In genomic region chr14:30584497-30585251, GRCm38 (mm10) we compare ENCODE assay signal across 11 mouse cellular contexts. TPM values are rescaled to one million over a fixed set of nuclear protein-coding genes. Genes with fewer than 3 reads are reported as not detected.
DNase-seq lines count a peak whose midpoint lies in the region; ATAC-seq lines count a peak whose summit lies in the region.
"Had no signal": no experiment of that assay in that cellular context is flagged by ENCODE, and none has a peak within 500 bp of the region (broad histone marks: within the 10 kb centered on the region; RNA-seq: fewer than 3 reads in every experiment).

No protein-coding gene starts in this region.

- H3K4me2 ChIP-seq in forebrain, embryonic 14.5 days (ENCODE audit: low read length) = no peak overlapping the region
- H3K4me2 ChIP-seq in forebrain, embryonic 16.5 days (ENCODE audit: low read length) = no peak overlapping the region
- H3K4me2 ChIP-seq in liver, embryonic 11.5 days = peak overlapping the region; percentile 14
- 0 out of 2 replicates have a peak overlapping the region, but pooled peaks have one; percentile 10 for H3K4me2 ChIP-seq in liver, embryonic 12.5 days

- peaks cover 5% of the 10 kb centered on the region; the same call in 1 of the 2 replicates for H3K4me1 ChIP-seq in forebrain, embryonic 14.5 days (ENCODE audit: control insufficient read depth, insufficient read depth, low read length)
- H3K4me1 ChIP-seq in forebrain, embryonic 16.5 days (replicated peaks; ENCODE audit: control insufficient read depth, insufficient read depth, low read length) = peaks cover 15% of the 10 kb centered on the region
- H3K4me1 ChIP-seq in liver, embryonic 11.5 days (replicated peaks; ENCODE audit: control insufficient read depth, insufficient read depth, low read length) = peaks cover 15% of the 10 kb centered on the region
- peaks cover 27% of the 10 kb centered on the region for H3K4me1 ChIP-seq in liver, embryonic 12.5 days

- no peaks in the 10 kb centered on the region for H3K36me3 ChIP-seq in forebrain, embryonic 14.5 days (ENCODE audit: control insufficient read depth, insufficient read depth, low read length)
- no peaks in the 10 kb centered on the region for H3K36me3 ChIP-seq in forebrain, embryonic 16.5 days (ENCODE audit: control insufficient read depth, insufficient read depth)
- H3K36me3 ChIP-seq in liver, embryonic 11.5 days (ENCODE audit: control insufficient read depth, insufficient read depth, low read length) = no peaks in the 10 kb centered on the region
- H3K36me3 ChIP-seq in liver, embryonic 12.5 days = no peaks in the 10 kb centered on the region

- no peak overlapping the region for H3K4me3 ChIP-seq in forebrain, embryonic 14.5 days (ENCODE audit: low read depth, low read length)
- H3K4me3 ChIP-seq in forebrain, embryonic 16.5 days (replicated peaks; ENCODE audit: low read length) = no peak overlapping the region
- H3K4me3 ChIP-seq in liver, embryonic 11.5 days (ENCODE audit: low read depth, low read length) = no peak overlapping the region
- no peak overlapping the region for H3K4me3 ChIP-seq in liver, embryonic 12.5 days
- H3K4me3 ChIP-seq: myocyte had no signal

- H3K27ac ChIP-seq in forebrain, embryonic 14.5 days (ENCODE audit: low read depth, low read length) = no peak overlapping the region
- no peak overlapping the region for H3K27ac ChIP-seq in forebrain, embryonic 16.5 days (ENCODE audit: low read length)
- H3K27ac ChIP-seq in liver, embryonic 11.5 days (ENCODE audit: low read depth, low read length) = no peak overlapping the region
- no peak overlapping the region for H3K27ac ChIP-seq in liver, embryonic 12.5 days

- WGBS in forebrain, embryonic 14.5 days = 42% methylated on average over 19 of the region's 19 CpGs
- WGBS in forebrain, embryonic 16.5 days = 41% methylated on average over 19 of the region's 19 CpGs
- 43% methylated on average over 19 of the region's 19 CpGs for WGBS in liver, embryonic 11.5 days
- WGBS in liver, embryonic 12.5 days (ENCODE audit: insufficient replicate concordance) = 43% methylated on average over 19 of the region's 19 CpGs

- DNase-seq in forebrain, embryonic 14.5 days (ENCODE audit: low spot score) = no peak
- no peak for DNase-seq in liver, embryonic 11.5 days (ENCODE audit: low spot score)
- DNase-seq in liver = no peak
- peak; percentile 73 for DNase-seq in R1 (ENCODE audit: low read depth, low spot score)
- no peak for DNase-seq in gastrocnemius, adult 18-20 months (ENCODE audit: low spot score)
- no peak for DNase-seq in cerebellum, adult 11 months
- DNase-seq: adrenal gland, postnatal 10 days; cerebellum, adult 9-10 months had no signal

- H3K27me3 ChIP-seq in forebrain, embryonic 14.5 days (replicated peaks; ENCODE audit: control insufficient read depth, insufficient read depth, low read length) = no peaks in the 10 kb centered on the region
- no peaks in the 10 kb centered on the region for H3K27me3 ChIP-seq in forebrain, embryonic 16.5 days (replicated peaks; ENCODE audit: control insufficient read depth, insufficient read depth, low read length)
- no peaks in the 10 kb centered on the region for H3K27me3 ChIP-seq in liver, embryonic 11.5 days (replicated peaks; ENCODE audit: control insufficient read depth, insufficient read depth, low read length)
- no peaks in the 10 kb centered on the region for H3K27me3 ChIP-seq in liver, embryonic 12.5 days (replicated peaks)

- 0 out of 2 replicates have a peak overlapping the region, but pooled peaks have one; percentile 17 for H3K9ac ChIP-seq in forebrain, embryonic 14.5 days (ENCODE audit: low read length)
- H3K9ac ChIP-seq in forebrain, embryonic 16.5 days (replicated peaks; ENCODE audit: low read depth, low read length) = no peak overlapping the region
- H3K9ac ChIP-seq in liver, embryonic 11.5 days (ENCODE audit: low read depth, low read length) = peak overlapping the region; percentile 20; the same call in 1 of the 2 replicates
- no peak overlapping the region for H3K9ac ChIP-seq in liver, embryonic 12.5 days

- ATAC-seq in forebrain, embryonic 14.5 days = no peak
- ATAC-seq in forebrain, embryonic 16.5 days = no peak
- ATAC-seq in liver, embryonic 11.5 days (replicated peaks; ENCODE audit: low FRiP score) = peak; percentile 51; the same call in 1 of the 2 replicates
- peak; percentile 48; the same call in 1 of the 2 replicates for ATAC-seq in liver, embryonic 12.5 days

- H3K9me3 ChIP-seq in forebrain, embryonic 14.5 days (replicated peaks; ENCODE audit: control insufficient read depth, low read length) = no peaks in the 10 kb centered on the region
- no peaks in the 10 kb centered on the region for H3K9me3 ChIP-seq in forebrain, embryonic 16.5 days (ENCODE audit: control insufficient read depth, low read length)
- no peaks in the 10 kb centered on the region for H3K9me3 ChIP-seq in liver, embryonic 11.5 days (ENCODE audit: control insufficient read depth, low read length)
- H3K9me3 ChIP-seq in liver, embryonic 12.5 days (replicated peaks) = no peaks in the 10 kb centered on the region

RNA-seq across cellular contexts. Expression of gene Tkt, which starts 36.5 kb away (rescaled TPM):
- 134 and 154 TPM in 2 replicates for polyA plus RNA-seq in forebrain, embryonic 14.5 days (2014; fragmentation: Nextera tagmentation; extraction: Ambion mirVana)
- 334 and 346 TPM in 2 replicates for polyA plus RNA-seq in forebrain, embryonic 16.5 days (2015; fragmentation: Nextera tagmentation; extraction: Ambion mirVana)
- 184 and 210 TPM in 2 replicates for polyA plus RNA-seq in liver, embryonic 11.5 days (2014; fragmentation: Nextera tagmentation; extraction: Ambion mirVana)
- polyA plus RNA-seq in liver, embryonic 12.5 days (2016; fragmentation: Nextera tagmentation; extraction: Ambion mirVana) = 267 and 280 TPM in 2 replicates
- total RNA-seq in gastrocnemius, adult 18-20 months (2021) = 10 to 100 TPM; 10.8 to 10.9 TPM

RNA-seq across cellular contexts. Expression of gene Prkcd, which starts 41.3 kb away (rescaled TPM):
- polyA plus RNA-seq in forebrain, embryonic 14.5 days (2014; fragmentation: Nextera tagmentation; extraction: Ambion mirVana) = 17.9 and 19.5 TPM in 2 replicates
- polyA plus RNA-seq in forebrain, embryonic 16.5 days (2015; fragmentation: Nextera tagmentation; extraction: Ambion mirVana) = 27.9 and 34.6 TPM in 2 replicates
- polyA plus RNA-seq in liver, embryonic 11.5 days (2014; fragmentation: Nextera tagmentation; extraction: Ambion mirVana) = 34.7 and 38.4 TPM in 2 replicates
- 22.9 and 23.1 TPM in 2 replicates for polyA plus RNA-seq in liver, embryonic 12.5 days (2016; fragmentation: Nextera tagmentation; extraction: Ambion mirVana)
- 10 to 100 TPM in 1 of 2 experiments, 1 to 10 TPM in 1; 7.8 to 10.4 TPM for total RNA-seq in gastrocnemius, adult 18-20 months (2021)

Comparison
In these comparisons a context has a peak if more than half of its experiments do, and no peak if none do; other contexts are left out.
1. H3K9ac ChIP-seq: peak in forebrain, embryonic 14.5 days (single experiment) and liver, embryonic 11.5 days (single experiment); none in forebrain, embryonic 16.5 days (single experiment) and liver, embryonic 12.5 days (single experiment).
2. ATAC-seq: peak in liver, embryonic 11.5 days (single experiment) and liver, embryonic 12.5 days (single experiment); none in forebrain, embryonic 14.5 days (single experiment) and forebrain, embryonic 16.5 days (single experiment).
3. H3K4me2 ChIP-seq: peak in liver, embryonic 11.5 days (single experiment) and liver, embryonic 12.5 days (single experiment); none in forebrain, embryonic 14.5 days (single experiment) and forebrain, embryonic 16.5 days (single experiment).